Mouse (Mus musculus) cortical plate, adult 2 months (tissue): ENCODE data around the gene Hist1h3e. TPM values are rescaled to one million over a fixed set of nuclear protein-coding genes. Genes with fewer than 3 reads are reported as not detected.
"Not testable (repeated sequence)": the region's sequence is repeated elsewhere in the genome, so short reads cannot be mapped to it uniquely, and the experiment has no call there.

ENCODE experiments used
- H3K27ac ChIP-seq: fragments of 200-500 bp; 2 replicates; pipeline ENCODE4 v1.5.1; 2012; ENCODE audit warnings: low read length, control low read depth, inconsistent platforms; ENCODE audit not compliant: insufficient read depth
- H3K4me1 ChIP-seq: fragments of 200-500 bp; 2 replicates; pipeline ENCODE4 v1.6.1; 2011; ENCODE audit warnings: low read length; ENCODE audit not compliant: control insufficient read depth, insufficient read depth
- H3K4me3 ChIP-seq: fragments of 200-500 bp; 2 replicates; pipeline ENCODE4 v1.5.1; 2011; ENCODE audit warnings: mild to moderate bottlenecking, low read length, control low read depth; ENCODE audit not compliant: insufficient read depth
- CTCF ChIP-seq: fragments of 200-500 bp; IDR thresholded peaks from 2 replicates; pipeline ENCODE4 v1.5.1; 2011; ENCODE audit warnings: mild to moderate bottlenecking, control low read depth, low read length; ENCODE audit not compliant: insufficient read depth; ENCODE audit errors: extremely low read depth
- POLR2A ChIP-seq: fragments of 200-500 bp; IDR thresholded peaks from 2 replicates; pipeline ENCODE4 v1.6.1; 2011; ENCODE audit warnings: mild to moderate bottlenecking, low read length, control low read depth; ENCODE audit not compliant: insufficient read depth; ENCODE audit errors: extremely low read depth
- polyA plus RNA-seq: library from polyadenylated mRNA; depleted of rRNA; stranded (reverse); fragments of >200 nt; gene quantifications from 2 replicates; pipeline ENCODE4 v1.2.3, GENCODE M21; 2012

Gene Hist1h3e
- polyA plus RNA-seq, 1 experiment: 2.9 TPM

DNA sequence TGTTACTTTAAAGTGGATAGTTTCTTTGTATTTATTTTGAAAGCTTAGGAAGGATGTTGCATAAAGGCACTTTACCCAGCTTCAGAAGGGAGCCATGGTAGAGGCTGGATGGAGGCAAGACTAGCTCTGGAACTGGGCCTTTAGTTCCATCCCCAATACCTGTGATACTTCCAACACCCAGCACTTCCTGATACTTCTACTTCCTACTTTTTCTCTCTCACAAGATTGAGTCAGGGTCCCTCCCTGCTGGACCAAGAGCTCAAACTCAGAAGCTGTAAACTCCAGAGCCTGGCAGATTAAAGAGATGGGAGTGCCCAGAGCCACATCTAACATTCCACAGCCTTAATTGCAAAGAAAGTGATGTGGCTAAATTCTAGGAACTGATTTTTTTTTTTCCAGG, 22.2 kb upstream of the Hist1h3e start:
- no peak for TF ChIP-seq POLR2A
- TF ChIP-seq CTCF: no peak
- Histone ChIP-seq H3K27ac (peak overlapping the region; percentile 67; the same call in 1 of the 2 replicates), H3K4me1 (no peaks in the 10 kb centered on the region; the same call in 1 of the 2 replicates), H3K4me3 (peak overlapping the region; percentile 65; the same call in 1 of the 2 replicates)

DNA sequence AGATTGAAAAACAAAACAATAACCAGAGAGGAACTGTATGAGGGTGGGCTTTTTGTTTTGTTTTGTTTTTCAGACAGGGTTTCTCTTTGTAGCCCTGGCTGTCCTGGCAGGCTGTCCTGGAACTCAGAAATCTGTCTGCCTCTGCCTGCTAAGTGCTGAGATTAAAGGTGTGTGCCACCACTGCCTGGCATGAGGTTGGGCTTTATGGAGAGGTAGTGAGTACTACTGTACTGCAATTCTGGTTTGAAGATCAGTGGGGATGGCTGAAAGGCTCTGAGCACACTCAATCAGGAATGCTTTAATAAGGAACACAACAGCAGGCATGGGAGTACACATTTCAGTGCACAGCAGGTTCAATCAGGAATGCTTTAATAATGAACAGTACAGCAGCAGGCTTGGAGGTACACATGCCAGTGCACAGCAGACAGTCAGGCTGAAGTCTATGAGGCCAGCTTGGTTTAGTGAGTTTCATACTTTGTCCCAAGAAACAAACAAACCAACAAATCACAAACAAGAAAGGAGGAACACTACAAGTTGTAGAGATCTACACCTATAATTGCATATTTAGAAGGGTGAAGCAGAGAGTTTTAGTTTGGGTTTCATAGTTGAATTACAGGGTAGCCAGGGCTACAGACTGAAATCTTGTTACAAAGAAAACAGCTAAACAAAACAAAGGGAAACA, 21.4 kb upstream of the Hist1h3e start:
- Histone ChIP-seq H3K27ac (no peak overlapping the region), H3K4me1 (no peaks in the 10 kb centered on the region; the same call in 1 of the 2 replicates), H3K4me3 (no peak overlapping the region)
- TF ChIP-seq POLR2A (no peak), CTCF (no peak)

DNA sequence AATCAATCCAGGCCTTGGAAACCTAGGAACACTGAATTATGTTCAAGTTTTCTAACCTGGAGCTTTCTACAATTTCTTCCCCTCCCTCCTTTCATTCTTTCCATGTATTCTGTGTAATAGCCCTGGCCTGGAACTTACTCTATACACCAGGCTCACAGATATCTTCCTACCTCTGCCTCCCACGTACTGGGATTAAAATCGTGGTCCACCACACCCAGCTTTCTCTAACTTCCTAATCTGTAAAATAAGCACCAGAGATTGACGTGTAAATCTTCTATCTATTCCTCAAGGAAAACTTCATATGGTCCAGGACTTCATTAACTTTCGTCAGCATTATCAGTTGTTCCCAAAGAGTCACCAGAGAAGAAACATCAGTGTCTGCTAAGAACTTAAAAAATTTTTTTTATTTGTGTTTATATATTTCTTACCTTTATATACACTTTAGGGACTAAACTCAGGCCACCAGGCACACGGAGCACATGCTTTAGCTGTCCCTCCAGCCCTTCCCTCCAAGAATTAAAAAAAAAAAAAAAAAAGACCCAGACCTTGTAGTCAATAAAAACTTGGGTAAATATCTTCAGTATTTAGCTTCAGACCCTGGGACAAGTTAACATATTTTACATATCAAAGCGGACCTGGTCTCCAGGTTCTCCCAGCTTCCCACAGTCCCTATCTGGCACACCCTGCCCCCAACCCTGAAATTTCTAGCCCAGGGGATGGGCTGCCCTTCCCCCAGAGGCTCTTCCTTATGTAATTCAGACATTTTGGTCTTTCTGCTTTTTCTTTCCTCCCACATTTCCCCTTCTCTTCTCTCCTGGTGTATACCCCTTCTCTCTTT, 20.3 kb upstream of the Hist1h3e start:
- no peak for TF ChIP-seq CTCF
- no peak for TF ChIP-seq POLR2A
- Histone ChIP-seq H3K4me3 (peak overlapping the region; percentile 50; the same call in 1 of the 2 replicates), H3K27ac (0 out of 2 replicates have a peak overlapping the region, but pooled peaks have one; percentile 9), H3K4me1 (no peaks in the 10 kb centered on the region; the same call in 1 of the 2 replicates)

DNA sequence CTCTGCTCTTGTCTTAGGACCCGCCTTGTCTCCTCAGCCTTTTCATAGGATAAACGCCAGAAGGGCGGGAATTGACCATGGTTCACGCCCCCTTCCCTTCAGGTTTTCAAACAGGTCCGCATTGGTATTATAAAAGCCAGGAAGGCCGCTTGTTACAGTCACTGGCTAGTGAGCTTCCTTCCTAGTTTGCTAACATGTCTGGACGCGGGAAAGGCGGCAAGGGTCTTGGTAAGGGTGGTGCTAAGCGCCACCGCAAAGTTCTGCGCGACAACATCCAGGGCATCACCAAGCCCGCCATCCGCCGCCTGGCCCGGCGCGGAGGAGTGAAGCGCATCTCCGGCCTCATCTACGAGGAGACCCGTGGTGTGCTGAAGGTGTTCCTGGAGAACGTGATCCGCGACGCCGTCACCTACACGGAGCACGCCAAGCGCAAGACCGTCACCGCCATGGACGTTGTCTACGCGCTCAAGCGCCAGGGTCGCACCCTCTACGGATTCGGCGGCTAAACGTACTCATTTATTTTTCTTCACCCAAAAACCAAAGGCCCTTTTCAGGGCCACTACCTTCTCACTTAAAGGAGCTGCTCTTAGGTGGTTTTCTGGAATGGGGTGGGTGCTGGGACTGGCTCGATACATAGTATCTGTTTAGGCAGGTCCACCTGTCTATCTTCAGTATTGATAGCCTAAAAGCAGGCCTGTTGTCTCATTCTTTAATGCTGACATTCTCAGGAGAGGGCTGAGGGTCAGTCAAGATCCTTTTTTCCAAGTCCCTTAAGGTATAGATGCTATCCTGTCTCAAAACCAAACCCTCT, 19.4 kb upstream of the Hist1h3e start, which contains the start of gene Hist1h4d:
Hist1h4d (plus strand) TSS at position 191 of the 811 bp plus-strand sequence.
- 0 out of 2 replicates have a peak within 1 kb of the TSS, but pooled peaks have one; percentile 9 for H3K27ac ChIP-seq
- TF ChIP-seq POLR2A (peak; percentile 100), CTCF (no peak)
- H3K4me1 ChIP-seq: no peaks in the 10 kb centered on the region; the same call in 1 of the 2 replicates

DNA sequence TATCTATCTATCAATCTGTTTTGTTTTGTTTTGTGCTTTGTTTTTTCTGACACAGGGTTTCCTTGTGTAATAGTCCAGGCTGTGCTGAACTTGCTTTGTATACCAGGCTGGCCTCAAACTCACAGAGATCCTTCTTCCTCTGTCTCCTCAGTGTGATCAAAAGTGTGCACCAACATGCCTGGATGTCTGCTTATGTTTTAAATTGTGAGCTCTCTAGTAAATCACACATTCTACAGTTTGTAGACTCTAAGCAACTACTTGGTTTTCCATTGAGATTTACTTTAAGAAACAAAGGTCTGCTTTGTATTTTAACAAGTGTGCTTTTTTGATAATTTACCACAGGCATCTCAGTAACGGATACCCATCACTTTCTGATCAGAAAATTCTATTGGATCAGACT, 15.7 kb upstream of the Hist1h3e start:
- no peak for TF ChIP-seq POLR2A
- TF ChIP-seq CTCF: no peak
- no peak overlapping the region for H3K4me3 ChIP-seq
- no peak overlapping the region for H3K27ac ChIP-seq
- peaks cover 2% of the 10 kb centered on the region; the same call in 1 of the 2 replicates for H3K4me1 ChIP-seq

More for the DNA sequence above, 19.4 kb upstream of the Hist1h3e start, which contains the start of gene Hist1h4d:
- H3K4me3 ChIP-seq: peak within 1 kb of the TSS; percentile 50

DNA sequence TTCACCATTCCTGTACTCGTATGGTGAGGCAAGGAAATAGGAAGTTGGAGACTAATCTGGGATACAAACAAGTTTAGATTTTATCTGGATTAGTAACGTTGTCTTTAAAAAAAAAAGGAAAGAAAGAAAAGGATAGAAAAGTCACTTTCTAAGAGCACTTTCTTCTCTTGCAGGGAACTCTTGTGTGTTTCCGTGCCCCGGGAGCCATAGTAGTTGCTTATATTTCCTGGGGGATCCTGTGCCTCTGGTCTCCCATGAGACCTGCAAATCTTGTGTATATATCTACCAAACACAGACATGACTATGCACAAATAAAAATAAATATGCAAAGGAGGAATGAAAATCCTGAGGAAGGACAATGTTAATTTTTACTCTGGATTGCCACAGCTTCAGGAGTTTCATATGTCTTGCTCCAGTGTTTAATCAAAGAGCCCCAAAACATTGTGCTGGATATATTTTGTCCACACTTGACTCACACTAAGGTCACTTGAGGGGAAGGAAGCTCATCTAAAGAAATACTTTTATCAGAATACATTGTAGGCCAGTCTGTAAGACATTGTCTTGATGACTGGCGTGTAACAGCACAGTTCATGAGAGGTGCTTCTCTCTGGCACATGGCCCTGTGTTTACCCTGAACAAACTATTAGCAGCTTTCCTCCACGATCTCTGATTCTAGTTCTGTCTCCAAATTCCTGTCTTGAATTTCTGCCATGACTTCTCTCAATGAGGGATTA, 14.9 kb upstream of the Hist1h3e start:
- peaks cover 2% of the 10 kb centered on the region; the same call in 1 of the 2 replicates for H3K4me1 ChIP-seq
- TF ChIP-seq POLR2A (no peak), CTCF (no peak)
- no peak overlapping the region for H3K27ac ChIP-seq
- no peak overlapping the region for H3K4me3 ChIP-seq

DNA sequence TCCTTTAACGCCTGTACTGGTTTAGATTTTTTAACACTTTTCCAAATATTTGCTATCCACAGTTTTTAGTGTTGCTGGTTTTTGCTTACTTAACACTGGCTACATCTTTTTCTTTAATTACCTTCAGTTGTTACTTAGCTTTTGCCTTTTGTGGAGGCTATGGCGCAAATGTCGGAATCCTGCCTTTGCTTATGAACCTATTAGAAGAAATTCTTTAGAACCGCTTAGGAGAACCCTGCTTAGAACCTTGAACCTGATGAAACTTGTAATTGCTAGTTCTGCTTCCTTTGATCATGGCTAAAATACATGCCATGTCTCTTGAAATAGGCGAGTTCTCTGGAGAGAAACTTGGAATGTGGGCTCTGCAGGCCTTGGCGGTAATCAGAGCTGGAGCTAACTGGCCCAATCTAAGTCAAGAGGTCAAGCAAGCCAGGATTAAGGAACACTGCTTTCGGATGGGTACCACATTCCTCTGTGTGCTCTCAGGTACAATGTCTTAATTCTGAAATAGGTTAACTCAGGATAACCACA, 14.2 kb upstream of the Hist1h3e start:
- Histone ChIP-seq H3K27ac (no peak overlapping the region), H3K4me3 (peak overlapping the region; percentile 58; the same call in 1 of the 2 replicates), H3K4me1 (peaks cover 2% of the 10 kb centered on the region; the same call in 1 of the 2 replicates)
- TF ChIP-seq POLR2A (no peak), CTCF (no peak)

DNA sequence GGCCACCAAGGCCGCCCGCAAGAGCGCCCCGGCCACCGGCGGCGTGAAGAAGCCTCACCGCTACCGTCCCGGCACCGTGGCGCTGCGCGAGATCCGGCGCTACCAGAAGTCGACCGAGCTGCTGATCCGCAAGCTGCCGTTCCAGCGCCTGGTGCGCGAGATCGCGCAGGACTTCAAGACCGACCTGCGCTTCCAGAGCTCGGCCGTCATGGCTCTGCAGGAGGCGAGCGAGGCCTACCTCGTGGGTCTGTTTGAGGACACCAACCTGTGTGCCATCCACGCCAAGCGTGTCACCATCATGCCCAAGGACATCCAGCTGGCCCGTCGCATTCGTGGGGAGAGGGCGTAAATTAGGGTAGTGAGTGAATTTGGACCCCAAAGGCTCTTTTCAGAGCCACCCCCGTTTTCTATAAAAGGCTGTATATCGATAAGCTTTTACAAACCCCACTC, 13.7 kb upstream of the Hist1h3e start:
- peak overlapping the region; percentile 58 for H3K4me3 ChIP-seq
- H3K27ac ChIP-seq, H3K4me1 ChIP-seq: not testable (repeated sequence)
